Mouse (Mus musculus) right cerebral cortex, adult 18-20 months (tissue): ENCODE measurements around the gene Extl2.
A peak's percentile ranks its signal among the peaks of the same experiment; 100 is the strongest.

ENCODE experiments used
- DNase-seq: peaks from one replicate; pipeline ENCODE4 v3.0.0; 2022; ENCODE audit warnings: mixed read lengths

The Extl2 gene

GRCm38 (mm10) chr3:116006978-116007940 is at the start of gene Extl2, which contains the start of gene Slc30a7:
Extl2 (plus strand) TSS chr3:116007462.
Slc30a7 (minus strand) TSS chr3:116007406.
- DNase-seq: peak; percentile 84

- no peak for DNase-seq
Observed at GRCm38 (mm10) chr3:115961311-115962027, 45.8 kb upstream of the Extl2 start.

- no peak for DNase-seq
Observed at GRCm38 (mm10) chr3:115962028-115962415, 45.2 kb upstream of the Extl2 start.

- DNase-seq: no peak
Observed at GRCm38 (mm10) chr3:115963597-115963996, 43.7 kb upstream of the Extl2 start.

- no peak for DNase-seq
Observed at GRCm38 (mm10) chr3:115964071-115964470, 43.2 kb upstream of the Extl2 start.

- no peak for DNase-seq
Observed at GRCm38 (mm10) chr3:115968745-115969530, 38.3 kb upstream of the Extl2 start.

- no peak for DNase-seq
Observed at GRCm38 (mm10) chr3:115971045-115971785, 36.0 kb upstream of the Extl2 start.

- no peak for DNase-seq
Observed at GRCm38 (mm10) chr3:115971891-115972646, 35.2 kb upstream of the Extl2 start.

GRCm38 (mm10) chr3:115974228-115974627 is 33.0 kb upstream of the Extl2 start:
- no peak for DNase-seq

- no peak for DNase-seq
Observed at GRCm38 (mm10) chr3:115974995-115975394, 32.3 kb upstream of the Extl2 start.

GRCm38 (mm10) chr3:115979000-115979399 is 28.3 kb upstream of the Extl2 start:
- no peak for DNase-seq

- DNase-seq: no peak
Observed at GRCm38 (mm10) chr3:115983217-115983616, 24.0 kb upstream of the Extl2 start.

GRCm38 (mm10) chr3:115984653-115985052 is 22.6 kb upstream of the Extl2 start:
- DNase-seq: no peak

- DNase-seq: no peak
Observed at GRCm38 (mm10) chr3:115985183-115985892, 21.9 kb upstream of the Extl2 start.

- no peak for DNase-seq
Observed at GRCm38 (mm10) chr3:115992103-115992502, 15.2 kb upstream of the Extl2 start.

- DNase-seq: no peak
Observed at GRCm38 (mm10) chr3:115992588-115992987, 14.7 kb upstream of the Extl2 start.

- DNase-seq: no peak
Observed at GRCm38 (mm10) chr3:115993025-115993424, 14.2 kb upstream of the Extl2 start.

GRCm38 (mm10) chr3:115996929-115997328 is 10.3 kb upstream of the Extl2 start:
- DNase-seq: no peak

GRCm38 (mm10) chr3:116006284-116006977 is 831 bp upstream of the Extl2 start:
- DNase-seq: no peak

- DNase-seq: peak; percentile 86
Observed at GRCm38 (mm10) chr3:116007941-116008440, 729 bp downstream of the Extl2 start.
